Mouse (Mus musculus) bone marrow macrophage, adult 2 months (primary cell): ENCODE measurements around the gene Cenpb.

Source experiments
- CTCF ChIP-seq: IDR thresholded peaks from 2 replicates; pipeline ENCODE4 v1.5.1; 2012; ENCODE audit warnings: low read depth, mild to moderate bottlenecking, low read length, moderate library complexity
- POLR2A ChIP-seq: IDR thresholded peaks from 2 replicates; pipeline ENCODE4 v1.6.1; 2012; ENCODE audit warnings: mild to moderate bottlenecking, low read depth, low read length, borderline replicate concordance

DNA sequence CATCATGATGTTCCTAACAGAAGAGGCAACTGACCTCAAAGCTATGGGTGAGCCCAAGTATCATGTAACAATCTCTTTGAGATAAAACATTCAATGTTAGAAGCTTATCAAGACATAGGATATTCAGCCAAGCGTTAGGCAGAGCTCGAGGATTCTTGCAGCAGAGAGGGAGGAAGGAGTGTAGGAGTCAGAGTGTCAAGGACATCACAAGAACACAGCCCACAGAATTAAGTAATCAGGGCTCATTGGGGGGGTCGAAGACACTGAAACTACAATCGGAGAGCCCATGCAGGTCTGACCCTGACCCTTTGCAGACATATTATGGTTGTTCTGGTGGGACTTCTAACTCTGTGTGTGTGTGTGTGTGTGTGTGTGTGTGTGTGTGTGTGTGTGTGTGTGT lies 40.2 kb upstream of the Cenpb start:
- TF ChIP-seq POLR2A (no peak), CTCF (no peak)
